Mouse (Mus musculus) yolk sac, embryonic 10.5 days (tissue): ENCODE data around the gene Chchd6.

Source experiments
- DNase-seq: peaks from one replicate; pipeline ENCODE4 v3.0.0-alpha.2; 2017; ENCODE audit warnings: low spot score

The Chchd6 gene

DNA sequence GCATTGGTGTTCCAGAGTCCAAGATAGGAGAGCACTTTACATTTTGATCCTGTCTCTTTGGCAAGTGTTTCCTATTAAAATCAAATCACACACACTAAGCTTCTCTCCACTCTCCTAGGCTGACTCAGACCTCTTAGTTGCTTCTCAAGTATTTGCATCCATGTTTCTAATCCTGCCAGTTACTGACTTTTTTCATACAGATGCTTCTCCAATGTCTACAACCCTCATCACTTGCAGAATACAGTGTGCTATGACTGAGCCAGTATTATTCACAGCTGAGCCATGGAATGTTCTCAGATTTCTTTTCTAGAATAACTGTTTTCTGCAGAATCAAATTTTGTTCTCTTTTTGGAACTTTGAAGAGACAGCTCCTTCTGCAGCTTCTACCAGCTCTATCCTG, 85.3 kb downstream of the Chchd6 start:
- DNase-seq = no peak

DNA sequence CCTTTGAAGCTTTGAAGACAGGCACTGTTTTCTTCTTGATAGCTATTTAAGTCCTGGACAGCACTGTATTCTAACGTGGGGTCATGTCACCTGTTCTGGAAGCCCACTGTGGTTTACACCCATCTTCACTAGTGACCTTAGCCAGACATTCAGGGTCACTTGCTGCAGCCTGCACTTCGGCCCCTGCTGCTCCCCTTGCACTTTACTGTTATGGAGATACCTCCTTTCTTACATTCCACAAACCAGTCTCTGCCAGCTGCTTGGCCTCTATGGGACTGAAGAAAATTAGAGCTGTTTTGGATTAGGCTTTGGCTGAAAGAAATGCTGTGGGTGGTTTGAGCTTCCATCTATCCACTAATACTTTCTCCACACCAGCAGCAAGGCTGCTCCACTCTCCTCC, 86.7 kb downstream of the Chchd6 start:
- no peak for DNase-seq

DNA sequence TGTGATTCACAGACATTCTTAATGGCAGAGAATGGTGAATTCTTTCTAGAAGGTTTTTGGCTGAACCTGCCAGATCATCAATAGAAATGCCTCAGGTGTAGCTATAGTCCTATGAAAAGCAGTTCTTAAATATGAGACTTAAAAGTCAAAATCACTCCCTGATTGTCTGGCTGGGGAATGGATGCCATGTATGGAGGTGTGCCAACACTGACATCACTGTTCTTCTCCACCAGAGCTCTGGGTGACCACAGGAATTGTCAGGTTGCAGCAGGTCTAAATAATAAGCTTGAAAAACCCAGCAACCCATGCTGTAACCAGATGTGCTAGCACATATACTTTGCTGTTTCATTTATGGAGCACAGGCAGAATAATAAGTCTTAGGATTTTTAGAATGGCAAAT, 87.2 kb downstream of the Chchd6 start:
- no peak for DNase-seq

DNA sequence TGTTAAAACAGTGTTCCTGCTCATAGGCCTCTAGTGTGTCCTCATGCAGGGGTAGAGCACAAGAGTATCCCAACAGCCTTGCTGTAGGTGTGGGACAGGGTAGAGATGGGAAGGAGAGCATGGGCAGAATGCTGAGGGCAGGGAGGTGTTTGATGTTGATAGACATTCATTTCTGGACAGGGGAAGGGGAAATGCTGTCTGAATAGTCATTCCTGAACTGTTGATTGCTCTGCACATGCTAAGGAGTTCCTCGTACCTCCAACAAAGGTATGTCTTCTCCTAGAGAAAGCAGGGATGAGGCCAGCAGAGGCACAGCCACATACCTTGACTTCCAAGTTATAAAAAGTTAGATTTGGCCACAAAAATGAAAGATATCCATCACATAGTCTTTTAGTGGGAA, 95.5 kb downstream of the Chchd6 start:
- DNase-seq = no peak

DNA sequence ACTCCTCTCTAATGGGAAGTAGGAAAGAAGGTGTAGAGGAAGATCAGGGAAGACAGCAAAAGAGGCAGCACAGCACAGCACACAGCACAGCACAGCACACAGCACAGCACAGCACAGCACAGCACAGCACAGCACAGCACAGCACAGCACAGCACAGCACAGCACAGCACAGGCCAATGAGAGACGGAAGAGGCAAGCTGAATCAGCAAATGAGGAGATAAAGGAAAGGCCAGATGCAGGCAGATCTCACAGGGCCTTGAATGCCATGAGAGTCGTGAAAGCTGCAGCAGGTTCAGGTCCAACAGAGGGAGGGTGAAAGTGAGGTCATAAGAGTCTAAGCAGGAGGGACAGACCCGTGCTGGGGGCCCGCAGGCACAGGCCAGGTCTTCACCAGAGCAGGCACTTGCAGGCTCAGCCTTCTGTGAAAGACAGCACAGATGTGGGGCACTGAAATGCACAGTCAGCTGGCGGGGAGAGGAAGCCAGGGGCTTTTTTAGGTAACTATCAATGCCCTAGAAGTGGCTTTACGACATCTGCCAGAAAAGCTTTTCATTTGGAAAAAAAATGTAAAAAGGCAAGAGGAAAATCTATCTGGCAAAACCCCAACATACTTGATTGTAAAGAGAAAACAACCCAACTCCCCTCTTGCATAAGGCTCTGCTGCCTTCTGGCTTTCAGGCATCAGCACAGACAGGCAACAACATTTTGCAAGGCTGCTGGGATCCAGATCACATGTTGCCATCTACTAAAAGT, 96.5 kb downstream of the Chchd6 start:
- DNase-seq = peak; percentile 23

DNA sequence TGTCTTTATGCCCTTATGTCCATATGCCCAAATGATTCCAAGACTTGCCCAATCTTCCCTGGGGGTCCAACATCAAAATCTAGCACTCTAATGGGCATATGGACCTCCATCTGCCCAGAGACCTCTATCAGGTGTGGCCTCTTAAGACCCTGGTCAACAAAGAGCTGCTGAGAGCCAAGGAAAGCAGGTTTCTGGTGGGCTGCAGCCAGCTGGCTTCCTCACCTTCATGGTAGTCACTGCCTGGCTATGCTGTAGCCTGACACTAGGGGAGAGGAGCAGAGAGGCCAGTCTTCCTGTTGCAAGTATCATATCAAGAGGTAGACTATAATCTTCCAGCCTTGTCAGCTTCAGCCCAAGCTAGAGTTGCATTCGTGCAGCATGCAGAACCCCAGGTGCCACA, 98.5 kb downstream of the Chchd6 start:
- DNase-seq = no peak

DNA sequence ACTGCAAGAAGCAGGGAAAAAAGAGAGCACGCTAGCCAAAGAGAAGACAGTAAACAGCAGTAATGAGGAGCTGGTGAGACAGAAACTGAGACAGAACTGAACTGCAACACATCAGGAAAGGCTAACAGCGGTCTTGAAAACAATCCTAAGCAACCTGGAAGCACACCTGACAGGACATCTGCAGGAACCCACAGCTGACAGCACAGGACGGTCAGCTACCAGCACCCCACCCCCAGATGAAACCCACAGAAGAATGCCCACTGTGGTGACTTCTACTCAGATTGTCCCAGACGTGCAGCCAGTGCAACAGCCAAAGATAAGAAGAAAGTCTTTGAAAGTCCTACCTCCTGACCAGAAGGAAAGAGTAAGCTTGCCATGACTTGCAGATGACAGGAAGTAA, 103.1 kb downstream of the Chchd6 start:
- no peak for DNase-seq

DNA sequence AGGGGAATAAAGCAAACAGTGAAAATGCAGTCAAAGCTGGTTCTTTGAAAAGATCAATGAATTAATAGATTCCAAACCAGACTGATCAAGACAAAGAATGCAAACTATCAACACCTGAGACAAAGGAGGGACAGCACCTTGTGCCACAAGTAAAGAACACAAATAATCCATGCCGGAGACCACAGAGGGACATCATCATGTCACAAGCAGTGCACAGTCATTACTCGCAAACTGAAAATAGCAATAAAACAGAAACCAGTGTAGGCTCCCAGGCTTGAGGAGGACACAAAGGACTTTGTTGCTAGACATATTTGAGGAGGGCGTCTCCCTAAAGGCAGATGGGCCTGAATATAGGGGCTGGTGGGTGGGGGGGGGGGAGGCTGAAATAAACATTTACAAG, 105.1 kb downstream of the Chchd6 start:
- no peak for DNase-seq

DNA sequence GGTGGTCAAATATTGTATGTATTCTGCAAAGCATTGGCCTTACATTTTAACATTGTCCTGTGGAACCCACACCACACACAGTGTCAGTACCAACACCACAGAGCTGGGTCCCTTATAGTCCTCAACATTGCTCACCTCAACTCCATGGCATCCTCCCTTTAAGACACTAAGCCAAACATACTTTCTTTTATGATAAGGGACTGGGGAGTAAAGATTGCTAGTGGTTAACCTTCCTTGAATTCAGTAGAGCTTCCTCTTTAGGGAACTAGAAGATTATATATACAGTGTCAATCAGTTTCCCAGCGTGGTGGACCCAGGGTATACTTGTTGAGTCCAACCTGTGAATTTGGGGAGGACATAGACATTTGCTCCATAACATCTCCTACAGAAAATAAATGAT, 105.9 kb downstream of the Chchd6 start:
- DNase-seq = no peak

DNA sequence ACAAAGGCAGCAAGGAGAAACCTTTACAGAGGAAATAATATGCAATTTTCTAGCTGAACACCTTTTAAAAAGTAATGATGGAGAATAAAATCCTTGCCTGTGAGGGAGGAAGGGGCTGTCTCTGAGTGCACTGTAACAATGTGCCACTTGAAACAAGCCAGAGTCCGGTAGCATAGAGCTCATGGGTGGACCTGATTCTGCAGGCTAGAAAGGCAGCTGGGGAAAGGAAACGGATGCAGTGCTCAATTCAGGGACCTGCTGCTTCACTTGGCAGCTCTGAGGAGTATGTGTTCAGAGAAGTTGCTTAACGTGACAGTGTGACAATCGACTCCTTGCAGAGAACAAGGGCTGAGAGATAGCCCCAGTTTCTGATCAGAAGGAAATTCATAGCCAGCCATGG, 109.4 kb downstream of the Chchd6 start:
- DNase-seq = no peak

DNA sequence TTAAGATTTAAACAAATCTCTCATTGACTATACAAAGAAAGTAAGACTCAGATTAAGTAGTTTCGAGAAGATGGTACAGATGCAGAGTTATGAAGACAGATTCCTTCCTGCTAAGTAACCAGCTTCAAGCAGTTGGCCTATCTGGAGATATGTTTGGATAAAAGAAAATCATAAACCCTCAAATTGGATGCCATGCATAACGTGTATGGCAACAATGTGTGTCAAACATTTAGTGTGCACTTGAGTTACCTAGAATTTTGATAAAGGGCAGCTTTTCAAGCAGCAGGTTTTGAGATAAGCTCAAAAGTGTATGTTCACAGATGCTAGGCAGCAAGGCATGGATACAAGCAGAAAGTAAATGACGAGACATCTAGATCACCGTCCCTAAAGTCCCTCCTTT, 114.3 kb downstream of the Chchd6 start:
- no peak for DNase-seq

DNA sequence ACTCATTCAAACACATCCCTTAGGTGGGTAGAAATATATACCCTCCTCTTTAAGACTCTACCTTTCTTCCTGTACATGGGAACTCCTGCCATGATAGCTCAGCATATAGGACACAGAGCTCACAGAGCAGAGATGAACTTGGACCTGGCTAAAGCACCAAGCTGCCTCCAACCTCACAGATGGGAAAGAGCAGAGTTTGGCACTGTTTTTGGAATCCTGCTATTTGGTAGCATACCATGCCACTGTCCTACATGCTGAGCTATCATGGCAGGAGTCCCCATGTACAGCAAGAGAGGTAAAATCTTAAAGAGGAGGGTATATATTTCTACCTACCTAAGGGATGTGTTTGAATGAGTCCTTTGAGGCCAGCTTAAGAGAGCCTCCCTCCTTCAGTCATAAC, 127.5 kb downstream of the Chchd6 start:
- no peak for DNase-seq

DNA sequence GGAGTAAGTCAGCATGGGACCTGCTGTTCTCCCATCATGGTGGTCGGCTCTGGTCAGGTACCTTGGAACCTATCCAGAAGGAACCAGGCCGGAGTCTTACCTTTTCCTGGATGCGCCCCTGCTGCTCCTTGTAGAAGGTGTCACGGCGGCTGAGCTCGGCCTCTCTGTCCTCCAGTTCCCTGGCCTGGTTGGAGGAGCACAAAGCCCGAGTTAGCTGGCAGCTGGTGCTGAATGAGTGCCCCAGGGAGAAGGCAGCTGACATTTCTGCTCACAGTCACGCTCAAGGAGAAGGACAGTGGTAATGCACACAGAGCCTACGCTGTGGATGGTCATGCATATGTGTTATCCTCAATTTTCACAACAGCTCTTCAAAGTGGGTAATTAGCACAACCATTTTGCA, 128.2 kb downstream of the Chchd6 start:
- DNase-seq = no peak

DNA sequence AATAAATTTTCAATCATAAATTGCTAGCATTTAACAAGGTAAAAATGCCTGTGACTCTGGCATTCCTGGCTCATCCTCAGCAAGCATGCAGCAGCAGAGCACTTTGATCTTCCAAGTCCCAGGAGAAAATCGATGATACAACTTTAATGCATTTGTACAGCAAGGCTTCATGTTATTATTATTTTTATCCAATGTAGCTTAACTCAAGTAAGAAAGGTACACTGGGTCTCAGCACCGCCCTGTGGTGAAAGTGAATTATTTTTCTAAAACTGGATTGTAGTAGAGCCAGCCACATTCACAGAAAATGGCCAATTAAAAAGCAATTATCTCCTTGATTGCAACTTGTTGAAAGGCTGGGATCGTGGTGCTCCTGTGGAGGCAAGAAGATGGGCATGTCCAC, 128.6 kb downstream of the Chchd6 start:
- DNase-seq = no peak

DNA sequence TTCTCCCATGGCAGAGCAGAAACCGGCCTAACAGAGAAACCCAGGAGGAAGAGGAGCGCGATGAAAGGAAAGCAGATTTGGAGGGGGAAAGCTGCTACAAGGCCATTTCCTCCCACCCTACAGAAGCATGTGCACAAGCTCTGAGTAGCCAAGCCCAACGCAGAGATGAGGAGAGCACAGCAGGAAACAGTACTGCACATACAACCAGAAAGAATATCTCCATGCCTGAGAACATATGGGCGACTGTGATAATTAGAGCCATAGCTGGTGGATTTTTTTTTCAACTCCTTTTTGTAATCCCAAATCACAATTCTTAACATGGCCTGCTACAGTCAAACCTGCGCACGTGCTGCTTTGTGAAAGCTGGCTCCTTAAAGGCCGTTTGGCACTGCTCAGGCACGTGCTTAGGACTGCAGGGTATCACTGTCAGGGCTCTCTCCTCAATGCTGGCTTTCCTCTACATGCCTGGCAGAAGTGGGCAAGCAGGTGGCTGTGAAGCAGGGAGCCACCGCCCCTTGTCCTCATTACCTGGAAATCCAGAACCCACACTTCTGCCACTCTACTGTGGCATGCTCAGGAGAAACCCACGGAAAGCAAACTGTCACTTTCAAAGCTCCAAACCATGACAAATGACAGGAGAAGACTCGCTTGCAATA, 129.3 kb downstream of the Chchd6 start:
- no peak for DNase-seq

DNA sequence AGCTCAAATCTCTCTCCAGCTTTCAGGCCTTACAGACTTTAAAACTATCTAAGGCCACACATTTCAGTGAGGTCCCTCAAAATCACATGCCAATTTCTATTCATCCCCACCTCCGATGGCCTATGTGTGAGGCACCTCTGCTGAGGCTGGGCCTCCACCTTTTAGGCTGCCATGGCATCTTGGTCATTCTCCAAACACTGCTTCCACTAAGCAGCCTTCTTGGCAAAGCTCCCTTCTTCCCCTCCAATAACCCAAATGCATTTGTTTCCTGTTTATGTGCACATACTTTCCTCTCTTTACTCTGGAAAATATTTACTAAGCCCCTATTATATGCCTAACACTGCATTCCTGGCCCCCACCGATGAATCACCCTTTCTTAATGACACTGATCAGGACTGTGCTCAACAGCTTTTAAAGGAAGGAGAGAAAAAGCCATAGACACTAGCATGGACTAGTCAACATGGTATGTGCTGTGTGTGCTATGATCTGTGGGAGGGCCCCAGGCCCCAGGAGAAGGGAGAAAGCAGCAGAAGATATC, 133.2 kb downstream of the Chchd6 start:
- no peak for DNase-seq

DNA sequence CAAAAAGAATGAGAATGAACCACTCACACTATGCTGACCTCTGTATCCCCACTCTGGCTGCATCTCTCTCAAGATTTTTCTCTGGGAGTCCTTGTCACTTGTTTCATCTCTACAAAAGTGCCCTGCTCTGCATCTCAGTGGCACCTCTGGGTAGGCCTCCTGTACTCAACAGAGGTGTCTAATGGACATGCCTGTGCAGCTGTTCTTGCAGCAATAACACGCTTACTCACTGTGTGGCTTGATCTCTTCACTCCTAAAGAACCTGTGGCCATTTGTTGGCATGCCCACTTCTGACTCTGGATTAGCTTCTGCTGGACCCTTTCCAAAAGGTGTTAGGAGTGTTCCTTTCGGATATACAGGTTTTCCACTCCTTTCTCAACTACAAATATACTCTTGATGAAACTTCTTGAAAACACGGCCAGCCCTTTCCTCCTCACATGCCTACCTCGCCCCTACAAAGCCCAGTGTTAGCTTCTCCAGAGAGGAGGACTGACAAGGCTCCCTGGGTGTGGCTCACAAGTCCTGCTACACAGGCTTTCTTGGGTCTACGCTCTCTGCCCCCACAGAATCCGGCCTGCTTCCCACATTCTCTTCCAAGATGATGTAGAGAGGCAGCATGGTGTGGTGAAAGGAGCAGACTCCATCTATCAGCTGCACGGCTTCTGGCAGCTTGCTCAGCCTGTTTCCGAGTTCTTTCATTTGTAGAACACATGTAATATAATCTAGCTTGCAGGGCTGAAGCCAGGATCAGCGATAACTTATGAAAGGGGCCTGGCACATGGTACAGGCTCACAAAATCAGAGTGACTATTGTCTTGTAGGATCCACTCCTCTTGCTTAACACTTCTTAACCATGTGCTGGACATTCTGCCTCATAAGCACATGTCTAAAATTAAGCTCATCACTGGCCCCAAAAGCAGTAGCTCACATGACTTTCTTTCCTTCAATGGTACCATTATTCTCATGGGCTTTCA, 133.9 kb downstream of the Chchd6 start:
- no peak for DNase-seq

DNA sequence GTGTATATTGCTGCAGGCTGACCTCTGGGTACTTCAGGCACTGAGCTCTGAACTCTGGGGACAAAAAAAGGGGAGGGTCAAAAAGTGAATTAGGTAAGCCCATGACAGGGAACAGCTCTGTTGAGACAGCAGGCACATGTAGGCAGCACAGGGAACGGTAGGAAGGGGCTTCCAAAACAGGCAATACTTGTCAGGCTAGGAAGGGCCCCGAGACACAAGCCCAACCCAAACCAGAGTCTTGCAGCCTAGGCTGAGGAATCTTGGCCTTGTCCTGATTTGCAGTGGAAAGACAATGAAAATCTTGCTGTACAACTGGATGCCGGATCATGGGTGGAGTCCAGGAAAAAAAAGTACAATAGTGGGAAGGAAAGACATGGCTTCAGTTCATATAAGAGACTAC, 135.8 kb downstream of the Chchd6 start:
- DNase-seq = no peak

DNA sequence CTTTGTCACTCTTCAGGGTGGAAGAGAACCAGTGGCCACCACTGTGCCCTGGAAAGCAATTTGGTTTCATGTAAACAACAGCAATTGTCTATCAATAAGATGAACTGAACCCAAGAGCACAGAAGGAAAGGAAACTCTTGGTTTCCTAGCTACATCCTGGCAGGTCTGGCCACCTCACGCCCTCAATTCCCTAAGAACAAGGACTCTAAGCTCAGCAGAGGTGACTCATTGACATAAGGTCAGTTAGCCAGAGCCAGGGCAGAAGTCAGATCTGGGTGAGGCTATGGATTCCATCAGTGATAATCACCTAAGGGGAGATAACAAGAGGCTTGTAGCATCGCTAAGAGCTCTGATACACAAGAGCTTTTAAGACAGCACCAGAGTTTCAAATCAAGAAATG, 137.9 kb downstream of the Chchd6 start:
- DNase-seq = peak; percentile 40

DNA sequence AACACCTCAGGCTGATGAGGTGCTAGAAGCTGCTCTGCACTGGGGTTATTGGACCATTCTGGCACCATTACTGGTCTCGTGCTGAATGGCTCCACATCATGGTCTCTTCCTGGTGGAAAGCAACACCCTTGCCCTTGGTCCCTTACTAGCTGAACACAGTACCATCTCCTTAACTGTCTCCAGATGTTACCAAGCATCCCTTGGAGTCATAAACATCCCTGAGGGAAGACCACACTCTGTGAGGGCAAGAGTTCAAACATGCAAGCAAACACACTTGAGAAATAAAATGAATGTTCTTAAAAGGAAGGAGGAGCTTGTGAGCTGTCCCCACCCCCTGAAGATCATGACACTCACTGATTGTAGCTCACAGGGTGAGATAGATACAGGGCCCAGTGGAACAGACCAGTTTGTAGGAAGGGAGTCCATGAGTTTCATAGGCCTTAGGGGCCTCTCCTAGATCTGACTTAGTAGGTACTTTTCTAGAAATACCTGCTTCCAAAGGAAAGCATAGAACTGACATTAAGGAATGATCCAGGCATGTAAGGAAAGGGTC, 139.0 kb downstream of the Chchd6 start:
- DNase-seq = no peak

DNA sequence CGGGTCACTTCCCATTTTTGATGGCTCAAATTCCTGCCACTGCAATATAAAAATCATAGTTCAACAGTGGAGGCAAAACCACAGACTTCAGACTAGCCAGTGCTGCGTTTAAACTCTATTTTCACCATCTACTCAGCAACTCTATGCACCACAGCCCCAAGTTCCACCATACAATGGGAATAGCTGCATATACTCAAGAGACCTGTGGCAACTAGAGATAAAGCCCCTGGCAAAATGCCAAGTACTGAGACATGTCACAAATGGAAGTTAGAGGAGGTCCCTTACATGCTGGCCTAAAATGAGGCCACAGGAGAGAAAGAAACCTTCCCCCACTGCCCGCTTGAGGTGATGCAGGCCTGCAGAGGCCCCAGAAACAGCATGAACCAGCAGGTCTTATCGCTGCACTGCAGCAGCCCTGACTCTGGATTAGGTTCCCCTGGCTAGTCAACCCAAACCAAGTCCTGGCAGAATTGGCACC, 139.9 kb downstream of the Chchd6 start:
- no peak for DNase-seq

DNA sequence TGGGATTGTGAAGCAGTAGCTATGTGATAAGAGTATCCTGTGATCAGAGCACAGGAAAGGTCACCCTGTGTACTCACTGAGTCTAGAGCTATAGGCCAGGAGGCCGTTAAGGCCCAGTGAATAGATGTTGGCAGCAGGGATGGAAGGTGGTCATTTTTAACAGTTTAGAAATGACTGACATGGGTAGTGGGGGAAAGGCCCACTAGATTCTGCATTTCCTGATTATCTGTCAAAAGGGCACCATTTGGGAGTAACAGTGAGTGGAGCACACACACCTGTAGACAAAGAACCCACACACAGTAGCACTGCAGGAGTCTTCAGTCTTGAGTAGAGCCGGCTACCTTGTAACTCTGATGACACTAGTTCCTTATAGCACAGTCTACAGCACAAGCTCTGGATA, 141.0 kb downstream of the Chchd6 start:
- no peak for DNase-seq
